In genomic region chr19:3451170-3451569, GRCm38 (mm10) we compare ENCODE assay signal across 9 mouse cellular contexts. TPM values are rescaled to one million over a fixed set of nuclear protein-coding genes. Genes with fewer than 3 reads are reported as not detected.
DNase-seq lines count a peak whose midpoint lies in the region; ATAC-seq and TF ChIP-seq lines count a peak whose summit lies in the region.
"Had no signal": no experiment of that assay in that cellular context is flagged by ENCODE, and none has a peak within 500 bp of the region (broad histone marks: within the 10 kb centered on the region; RNA-seq: fewer than 3 reads in every experiment).

No protein-coding gene starts in this region.

- no peak overlapping the region for H3K4me3 ChIP-seq in C2C12 (ENCODE audit: insufficient read depth, poor library complexity, severe bottlenecking)
- no peak overlapping the region for H3K4me3 ChIP-seq in liver, embryonic 11.5 days (ENCODE audit: low read depth, low read length)
- no peak overlapping the region for H3K4me3 ChIP-seq in neural tube, embryonic 11.5 days (ENCODE audit: low read depth, low read length)

- peak; percentile 46; the same call in 1 of the 2 replicates for ATAC-seq in liver, embryonic 11.5 days (replicated peaks; ENCODE audit: low FRiP score)
- peak; percentile 73; the same call in 1 of the 2 replicates for ATAC-seq in neural tube, embryonic 11.5 days (ENCODE audit: insufficient read depth, low FRiP score, low TSS enrichment)

- H3K27ac ChIP-seq in liver, embryonic 11.5 days (ENCODE audit: low read depth, low read length) = no peak overlapping the region
- no peak overlapping the region for H3K27ac ChIP-seq in neural tube, embryonic 11.5 days (ENCODE audit: low read depth, low read length)

- H3K79me2 ChIP-seq in C2C12 (ENCODE audit: control insufficient read depth, insufficient read depth) = no peaks in the 10 kb centered on the region

- H3K4me1 ChIP-seq in liver, embryonic 11.5 days (replicated peaks; ENCODE audit: control insufficient read depth, insufficient read depth, low read length) = no peaks in the 10 kb centered on the region
- no peaks in the 10 kb centered on the region for H3K4me1 ChIP-seq in neural tube, embryonic 11.5 days (ENCODE audit: control insufficient read depth, insufficient read depth, low read length)

- H3K9ac ChIP-seq in liver, embryonic 11.5 days (ENCODE audit: low read depth, low read length) = no peak overlapping the region
- H3K9ac ChIP-seq in neural tube, embryonic 11.5 days (ENCODE audit: low read length) = no peak overlapping the region

- H3K27me3 ChIP-seq in C2C12 (ENCODE audit: control insufficient read depth, insufficient read depth, insufficient read length) = no peaks in the 10 kb centered on the region
- no peaks in the 10 kb centered on the region for H3K27me3 ChIP-seq in liver, embryonic 11.5 days (replicated peaks; ENCODE audit: control insufficient read depth, insufficient read depth, low read length)
- H3K27me3 ChIP-seq in neural tube, embryonic 11.5 days (ENCODE audit: control insufficient read depth, insufficient read depth, low read length) = no peaks in the 10 kb centered on the region

- 31% methylated on average over 6 of the region's 6 CpGs for WGBS in liver, embryonic 11.5 days
- 32% methylated on average over 6 of the region's 6 CpGs for WGBS in neural tube, embryonic 11.5 days

- no peaks in the 10 kb centered on the region for H3K79me3 ChIP-seq in C2C12 (ENCODE audit: low read depth)

- TF ChIP-seq CTCF in C2C12 (IDR thresholded peaks at IDR 0.05; ENCODE audit: control insufficient read depth, insufficient read depth, insufficient read length) = peak; percentile 22

- no peak overlapping the region for H3ac ChIP-seq in C2C12 (ENCODE audit: control insufficient read depth, insufficient read length, low read depth)

- peaks cover 21% of the 10 kb centered on the region for H3K36me3 ChIP-seq in C2C12 (ENCODE audit: control insufficient read depth, insufficient read depth)
- peaks cover 10% of the 10 kb centered on the region for H3K36me3 ChIP-seq in liver, embryonic 11.5 days (ENCODE audit: control insufficient read depth, insufficient read depth, low read length)
- H3K36me3 ChIP-seq in neural tube, embryonic 11.5 days (ENCODE audit: control insufficient read depth, insufficient read depth, low read length) = no peaks in the 10 kb centered on the region

- DNase-seq in adrenal gland, adult 18-20 months (ENCODE audit: low spot score in 2 of 2) = peak; percentile 39 to 48
- DNase-seq in embryo, embryonic 10.5 days (ENCODE audit: low spot score) = peak; percentile 92
- peak; percentile 39 for DNase-seq in gastrocnemius, postnatal 25 days
- peak; percentile 77 for DNase-seq in kidney, postnatal 10 days
- peak; percentile 40 for DNase-seq in liver, embryonic 11.5 days (ENCODE audit: low spot score)
- peak; percentile 79 for DNase-seq in neural tube, embryonic 11.5 days (ENCODE audit: low spot score)
- DNase-seq in telencephalon, adult 2 months (ENCODE audit: low read depth, low spot score) = peak; percentile 55

- no peak overlapping the region for H3K4me2 ChIP-seq in liver, embryonic 11.5 days
- H3K4me2 ChIP-seq in neural tube, embryonic 11.5 days (ENCODE audit: low read depth) = no peak overlapping the region

- no peaks in the 10 kb centered on the region for H3K9me3 ChIP-seq in liver, embryonic 11.5 days (ENCODE audit: control insufficient read depth, low read length)
- no peaks in the 10 kb centered on the region for H3K9me3 ChIP-seq in neural tube, embryonic 11.5 days (ENCODE audit: control insufficient read depth, low read length)

TF ChIP-seq in C2C12, 6 proteins besides CTCF, POLR2A, EP300 and RAD21:
- TF ChIP-seq MYOG (IDR thresholded peaks at IDR 0.05; ENCODE audit: control insufficient read depth, extremely low read depth, insufficient read length) (no peak), USF1 (IDR thresholded peaks at IDR 0.05; ENCODE audit: low read depth) (no peak), MAX (IDR thresholded peaks at IDR 0.05) (no peak), MYOD1 (IDR thresholded peaks at IDR 0.05; ENCODE audit: control insufficient read depth, insufficient read length, low read depth) (no peak), FOSL1 (IDR thresholded peaks at IDR 0.05; ENCODE audit: insufficient read depth, low read length, poor library complexity, severe bottlenecking) (no peak), CEBPB (IDR thresholded peaks at IDR 0.05; ENCODE audit: low read depth) (no peak)
TF ChIP-seq in C2C12: peak in this region for 0.

RNA-seq across cellular contexts. Expression of gene Gal, which starts 36.8 kb away (rescaled TPM):
- not detected for polyA plus RNA-seq in C2C12 (2012; fragmentation: generic; extraction: Trizol)
- 10 to 100 TPM; 56.8 to 67.0 TPM for total RNA-seq in adrenal gland, adult 18-20 months (2021)
- total RNA-seq in gastrocnemius, postnatal 25 days (2021) = under 1 TPM; 0.49 to 0.72 TPM
- 2.1 and 2.6 TPM in 2 replicates for polyA plus RNA-seq in liver, embryonic 11.5 days (2014; fragmentation: Nextera tagmentation; extraction: Ambion mirVana)
- 4.0 and 5.3 TPM in 2 replicates for polyA plus RNA-seq in neural tube, embryonic 11.5 days (2014; fragmentation: Nextera tagmentation; extraction: Ambion mirVana)
- total RNA-seq: gastrocnemius, postnatal 4 days had no signal

Comparison
In these comparisons a context has a peak if more than half of its experiments do, and no peak if none do; other contexts are left out.
1. DNase-seq: peak in every context shown above with its lines; median percentile 92 in embryo, embryonic 10.5 days; 79 in neural tube, embryonic 11.5 days; 77 in kidney, postnatal 10 days; 55 in telencephalon, adult 2 months; 44 in adrenal gland, adult 18-20 months; 40 in liver, embryonic 11.5 days; 39 in gastrocnemius, postnatal 25 days.